ENCODE assay signal across 25 mouse cellular contexts in genomic region chr2:59439824-59440223, GRCm38 (mm10). TPM values are rescaled to one million over a fixed set of nuclear protein-coding genes. Genes with fewer than 3 reads are reported as not detected.
DNase-seq lines count a peak whose midpoint lies in the region; ATAC-seq and TF ChIP-seq lines count a peak whose summit lies in the region.
"Had no signal": no experiment of that assay in that cellular context is flagged by ENCODE, and none has a peak within 500 bp of the region (broad histone marks: within the 10 kb centered on the region; RNA-seq: fewer than 3 reads in every experiment).

No protein-coding gene starts in this region.

- H3K36me3 ChIP-seq in lung, postnatal 0 days (ENCODE audit: insufficient read depth, low read length), result no peaks in the 10 kb centered on the region
- H3K36me3 ChIP-seq: embryonic facial prominence, embryonic 13.5 days; forebrain, embryonic 10.5 days; heart, embryonic 10.5 days; heart, embryonic 15.5 days; liver, embryonic 12.5 days; midbrain, embryonic 10.5 days; neural tube, embryonic 12.5 days had no signal

- 77% methylated on average over 9 of the region's 9 CpGs for WGBS in lung, postnatal 0 days

- no peak overlapping the region for H3K4me3 ChIP-seq in lung, postnatal 0 days (ENCODE audit: low read depth, low read length)
- H3K4me3 ChIP-seq: embryonic facial prominence, embryonic 13.5 days; forebrain, embryonic 10.5 days; heart, embryonic 10.5 days; heart, embryonic 15.5 days; liver, embryonic 12.5 days; midbrain, embryonic 10.5 days; myocyte; neural tube, embryonic 12.5 days had no signal

- no peak for TF ChIP-seq EP300 in lung, postnatal 0 days (IDR thresholded peaks at IDR 0.05)

- no peak overlapping the region for H3K27ac ChIP-seq in lung, postnatal 0 days (ENCODE audit: low read length)
- H3K27ac ChIP-seq: embryonic facial prominence, embryonic 13.5 days; forebrain, embryonic 10.5 days; heart, embryonic 10.5 days; heart, embryonic 15.5 days; hindbrain, embryonic 14.5 days; liver, embryonic 12.5 days; midbrain, embryonic 10.5 days; neural tube, embryonic 12.5 days had no signal

- H3K9ac ChIP-seq in lung, postnatal 0 days (replicated peaks; ENCODE audit: low read depth), result no peak overlapping the region
- H3K9ac ChIP-seq: embryonic facial prominence, embryonic 13.5 days; heart, embryonic 15.5 days; hindbrain, embryonic 14.5 days; liver, embryonic 12.5 days; liver, postnatal 0 days; neural tube, embryonic 12.5 days had no signal

- H3K27me3 ChIP-seq in lung, postnatal 0 days (replicated peaks; ENCODE audit: insufficient read depth, low read length), result no peaks in the 10 kb centered on the region
- H3K27me3 ChIP-seq: embryonic facial prominence, embryonic 13.5 days; heart, embryonic 15.5 days; liver, embryonic 12.5 days; neural tube, embryonic 12.5 days had no signal

- no peaks in the 10 kb centered on the region for H3K4me1 ChIP-seq in lung, postnatal 0 days (ENCODE audit: insufficient read depth, low read depth, low read length)
- H3K4me1 ChIP-seq: forebrain, embryonic 10.5 days; heart, embryonic 10.5 days; midbrain, embryonic 10.5 days; neural tube, embryonic 12.5 days had no signal

- no peak for TF ChIP-seq CTCF in lung, postnatal 0 days (IDR thresholded peaks at IDR 0.05)

- no peak overlapping the region for H3K4me2 ChIP-seq in lung, postnatal 0 days (replicated peaks; ENCODE audit: low read depth, low read length)
- H3K4me2 ChIP-seq: embryonic facial prominence, embryonic 13.5 days; heart, embryonic 15.5 days; hindbrain, embryonic 14.5 days; liver, embryonic 12.5 days; neural tube, embryonic 12.5 days had no signal

- peak; percentile 40 for DNase-seq in heart, adult 8-10 months (ENCODE audit: low spot score)
- no peak for DNase-seq in heart, postnatal 4 days
- peak; percentile 45 for DNase-seq in lung, postnatal 0 days (ENCODE audit: low spot score)
- no peak for DNase-seq in lung, adult 18-20 months
- peak; percentile 5 for DNase-seq in mesoderm, embryonic 11.5 days (ENCODE audit: low read depth, low spot score)
- no peak for DNase-seq in ovary, postnatal 10 days (ENCODE audit: low spot score)
- DNase-seq: gastrocnemius, postnatal 25 days had no signal

- ATAC-seq in lung, postnatal 0 days, result no peak
- ATAC-seq: forebrain, embryonic 16.5 days; intestine, postnatal 0 days; liver, embryonic 12.5 days had no signal

- no peaks in the 10 kb centered on the region for H3K9me3 ChIP-seq in lung, postnatal 0 days (ENCODE audit: low read length)
- H3K9me3 ChIP-seq: embryonic facial prominence, embryonic 13.5 days; forebrain, embryonic 10.5 days; heart, embryonic 10.5 days; heart, embryonic 15.5 days; liver, embryonic 12.5 days; midbrain, embryonic 10.5 days; neural tube, embryonic 12.5 days had no signal

RNA-seq across cellular contexts. Expression of gene Dapl1, which starts 44.6 kb away (rescaled TPM):
- not detected for total RNA-seq in heart, adult 8-10 months (2022)
- total RNA-seq in heart, postnatal 4 days (2021), result not detected
- polyA plus RNA-seq in lung, postnatal 0 days (2015; fragmentation: Nextera tagmentation; extraction: Ambion mirVana), result 1.8 and 2.3 TPM in 2 replicates
- total RNA-seq: adrenal gland, adult 2 months; adrenal gland, postnatal 36 days; common myeloid progenitor, adult 5-6 weeks; gastrocnemius, postnatal 25 days; hematopoietic stem cell, adult 5-6 weeks; layer of hippocampus, postnatal 36 days; midbrain, postnatal 0 days had no signal
- polyA plus RNA-seq: adrenal gland, adult 2 months; forebrain, embryonic 16.5 days; hindbrain, embryonic 14.5 days; liver, embryonic 12.5 days; liver, postnatal 0 days; myocyte; neural tube, embryonic 12.5 days had no signal

Comparison
In these comparisons a context has a peak if more than half of its experiments do, and no peak if none do; other contexts are left out.
1. DNase-seq: peak in heart, adult 8-10 months (single experiment), lung, postnatal 0 days (single experiment) and mesoderm, embryonic 11.5 days (single experiment); none in heart, postnatal 4 days (single experiment), lung, adult 18-20 months (0 of 2) and ovary, postnatal 10 days (single experiment).